Mouse (Mus musculus): ENCODE results near the gene Clasrp.

DNA sequence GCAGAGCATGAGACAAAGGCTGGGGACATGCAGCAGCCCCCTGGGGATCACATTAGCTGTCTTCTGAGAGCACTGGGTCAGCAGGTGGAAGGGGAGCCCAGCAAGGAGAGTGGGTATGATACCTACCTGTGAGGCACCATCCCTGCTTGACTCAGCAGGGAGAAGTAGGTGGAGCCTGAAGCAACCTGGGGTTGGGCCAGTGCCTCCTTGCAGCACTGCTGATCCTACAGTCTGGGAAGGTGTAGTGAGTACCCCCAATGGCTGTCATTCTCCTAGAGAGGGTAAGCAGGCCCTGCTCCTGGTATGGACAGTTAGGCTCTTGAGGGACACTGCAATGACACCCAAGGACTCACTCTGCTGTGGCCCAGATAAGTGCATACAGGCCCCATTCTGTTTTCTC lies 28.0 kb upstream of the Clasrp start:
- TF ChIP-seq CTCF (IDR thresholded peaks at IDR 0.05; ENCODE audit: extremely low read depth, insufficient read depth, low read length) (no peak), POLR2A (IDR thresholded peaks at IDR 0.05; ENCODE audit: extremely low read depth, insufficient read depth, low read length) (no peak)
